Mouse (Mus musculus) gastrocnemius, adult 2 months (tissue): ENCODE measurements around the gene Zfp488. TPM values are rescaled to one million over a fixed set of nuclear protein-coding genes. Genes with fewer than 3 reads are reported as not detected.

Source experiments
- DNase-seq: peaks from one replicate; pipeline ENCODE4 v3.0.0; 2022
- H3K27ac ChIP-seq: fragments of 200-600 bp; 2 replicates; pipeline ENCODE4 v1.8.1; 2022; ENCODE audit warnings: mild to moderate bottlenecking
- H3K4me3 ChIP-seq: fragments of 200-600 bp; 2 replicates; pipeline ENCODE4 v1.8.1; 2022; ENCODE audit warnings: mild to moderate bottlenecking, moderate library complexity
- CTCF ChIP-seq: fragments of 200-600 bp; IDR thresholded peaks from 2 replicates; pipeline ENCODE4 v1.8.1; 2022; ENCODE audit warnings: antibody characterized with exemption, mild to moderate bottlenecking, moderate library complexity
- intact Hi-C: fragments of 180-260 bp; cut with DNase I; formaldehyde crosslinking; loops from one replicate; pipeline ENCODE4 v1.15.1; 2025
- total RNA-seq, 2 experiments: library from RNA; stranded (reverse); gene quantifications; 2 replicates each; pipeline ENCODE4 v1.2.3; 2021

Zfp488 gene
- total RNA-seq, 2 experiments from 2014 or later = not detected

- no peak for DNase-seq
- intact Hi-C loops = no loop called here
- no peak for TF ChIP-seq CTCF
- no peak overlapping the region for H3K27ac ChIP-seq
- H3K4me3 ChIP-seq = no peak overlapping the region
Measured at GRCm38 (mm10) chr14:33974752-33975151, 3.8 kb downstream of the Zfp488 start.

- no peak for TF ChIP-seq CTCF
- Histone ChIP-seq H3K4me3 (no peak overlapping the region), H3K27ac (no peak overlapping the region)
- intact Hi-C loops = no loop called here
- no peak for DNase-seq
Measured at GRCm38 (mm10) chr14:33972679-33973078, 5.9 kb downstream of the Zfp488 start.

GRCm38 (mm10) chr14:33965675-33966074 is 12.9 kb downstream of the Zfp488 start:
- intact Hi-C loops = no loop called here
- DNase-seq = no peak
- TF ChIP-seq CTCF = peak; percentile 12; the same call in 1 of the 2 replicates
- H3K4me3 ChIP-seq = no peak overlapping the region
- H3K27ac ChIP-seq = no peak overlapping the region

- intact Hi-C loops = no loop called here
- TF ChIP-seq CTCF = peak; percentile 78
- DNase-seq = peak; percentile 37
Measured at GRCm38 (mm10) chr14:33959341-33959740, 19.2 kb downstream of the Zfp488 start.

GRCm38 (mm10) chr14:33958841-33959240 is 19.7 kb downstream of the Zfp488 start:
- no peak for TF ChIP-seq CTCF
- H3K27ac ChIP-seq = no peak overlapping the region

More at GRCm38 (mm10) chr14:33959341-33959740, 19.2 kb downstream of the Zfp488 start:
- Histone ChIP-seq H3K27ac (no peak overlapping the region), H3K4me3 (no peak overlapping the region)

GRCm38 (mm10) chr14:33958186-33958585 is 20.4 kb downstream of the Zfp488 start:
- no peak for TF ChIP-seq CTCF
- DNase-seq = no peak
- Histone ChIP-seq H3K4me3 (no peak overlapping the region), H3K27ac (no peak overlapping the region)
- intact Hi-C loops = no loop called here

More at GRCm38 (mm10) chr14:33958841-33959240, 19.7 kb downstream of the Zfp488 start:
- H3K4me3 ChIP-seq = no peak overlapping the region
- no peak for DNase-seq
- intact Hi-C loops = no loop called here

GRCm38 (mm10) chr14:33956055-33956454 is 22.5 kb downstream of the Zfp488 start:
- Histone ChIP-seq H3K4me3 (no peak overlapping the region), H3K27ac (no peak overlapping the region)
- intact Hi-C loops = no loop called here
- DNase-seq = no peak
- no peak for TF ChIP-seq CTCF

- no peak within 1 kb of the TSS for H3K4me3 ChIP-seq
- H3K27ac ChIP-seq = no peak within 1 kb of the TSS
- intact Hi-C loops = no loop called here
- no peak for DNase-seq
- no peak for TF ChIP-seq CTCF
Measured at GRCm38 (mm10) chr14:33953761-33954160, 24.8 kb downstream of the Zfp488 start, which contains the start of gene Rbp3. Rbp3 (plus strand) TSS chr14:33954003.

- no peak for DNase-seq
- Histone ChIP-seq H3K4me3 (no peak overlapping the region), H3K27ac (no peak overlapping the region)
- peak; percentile 3; the same call in 1 of the 2 replicates for TF ChIP-seq CTCF
- intact Hi-C loops = no loop called here
Measured at GRCm38 (mm10) chr14:33952233-33952981, 26.2 kb downstream of the Zfp488 start.

GRCm38 (mm10) chr14:33946125-33946524 is 32.4 kb downstream of the Zfp488 start:
- Histone ChIP-seq H3K4me3 (no peak overlapping the region), H3K27ac (no peak overlapping the region)
- no peak for TF ChIP-seq CTCF
- intact Hi-C loops = no loop called here
- DNase-seq = no peak

- no peak overlapping the region for H3K4me3 ChIP-seq
- no peak overlapping the region for H3K27ac ChIP-seq
- intact Hi-C loops = no loop called here
- no peak for TF ChIP-seq CTCF
- DNase-seq = no peak
Measured at GRCm38 (mm10) chr14:33942222-33942621, 36.3 kb downstream of the Zfp488 start.

- H3K27ac ChIP-seq = no peak within 1 kb of the TSS
- DNase-seq = no peak
- intact Hi-C loops = no loop called here
- no peak within 1 kb of the TSS for H3K4me3 ChIP-seq
- TF ChIP-seq CTCF = no peak
Measured at GRCm38 (mm10) chr14:33940739-33941138, 37.8 kb downstream of the Zfp488 start, which contains the start of gene Gdf2. Gdf2 (plus strand) TSS chr14:33941039.

GRCm38 (mm10) chr14:33939117-33939516 is 39.4 kb downstream of the Zfp488 start:
- peak; percentile 75 for TF ChIP-seq CTCF
- intact Hi-C loops = no loop called here
- no peak overlapping the region for H3K27ac ChIP-seq
- DNase-seq = peak; percentile 63
- H3K4me3 ChIP-seq = peak overlapping the region; percentile 38
